Mouse (Mus musculus) kidney, postnatal 14 days (tissue): ENCODE results near the gene Scml4.

Experiments used
- DNase-seq: peaks from one replicate; pipeline ENCODE4 v3.0.0; 2022; ENCODE audit warnings: mixed read lengths

Gene Scml4

GRCm38 (mm10) chr10:43001433-43001832 lies 141.3 kb downstream of the Scml4 start:
- no peak for DNase-seq

GRCm38 (mm10) chr10:43002066-43002678 lies 142.0 kb downstream of the Scml4 start:
- peak; percentile 64 for DNase-seq

- DNase-seq = no peak
Measured at GRCm38 (mm10) chr10:43002721-43003465, 142.7 kb downstream of the Scml4 start.

- DNase-seq = no peak
Measured at GRCm38 (mm10) chr10:43003466-43003757, 143.2 kb downstream of the Scml4 start.

GRCm38 (mm10) chr10:43004174-43004734 lies 144.1 kb downstream of the Scml4 start:
- no peak for DNase-seq

- DNase-seq = no peak
Measured at GRCm38 (mm10) chr10:43005031-43005430, 144.9 kb downstream of the Scml4 start.

GRCm38 (mm10) chr10:43005677-43006076 lies 145.5 kb downstream of the Scml4 start:
- no peak for DNase-seq

- no peak for DNase-seq
Measured at GRCm38 (mm10) chr10:43006534-43006933, 146.4 kb downstream of the Scml4 start.

GRCm38 (mm10) chr10:43008116-43008515 lies 147.9 kb downstream of the Scml4 start:
- DNase-seq = no peak
